Mouse (Mus musculus): ENCODE data around the gene Dhdh.
"Not testable (repeated sequence)": the region's sequence is repeated elsewhere in the genome, so short reads cannot be mapped to it uniquely, and the experiment has no call there.

Dhdh gene

GRCm38 (mm10) chr7:45509912-45510787 lies 21.5 kb upstream of the Dhdh start, which contains the start of gene Nucb1:
Gene Nucb1 (minus strand): TSS chr7:45510406.
- DNase-seq (ENCODE audit: low spot score) = peak; percentile 81

GRCm38 (mm10) chr7:45509181-45509882 lies 20.7 kb upstream of the Dhdh start:
- no peak for DNase-seq (ENCODE audit: low spot score)

DNA sequence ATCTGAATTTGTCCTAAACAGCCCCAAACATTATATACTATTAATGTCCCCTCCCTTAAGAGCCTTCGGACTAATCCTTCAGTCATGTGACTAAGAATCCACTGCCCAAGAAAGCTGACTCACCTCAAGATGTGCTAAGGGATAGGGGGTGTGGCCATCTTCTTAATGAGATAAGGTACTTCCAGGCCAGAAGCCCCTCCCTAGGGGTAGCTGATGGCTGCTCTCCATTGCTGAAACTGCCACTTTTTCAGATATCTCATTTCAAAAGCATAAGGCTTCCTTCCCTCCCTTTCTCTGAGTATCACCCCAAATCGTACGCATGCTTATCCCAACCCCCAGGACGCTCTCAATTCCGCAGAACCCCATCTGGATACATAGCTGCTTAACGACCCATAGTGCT lies 20.0 kb upstream of the Dhdh start:
- no peak for DNase-seq (ENCODE audit: low spot score)

- no peak for DNase-seq (ENCODE audit: low spot score)
Measured at GRCm38 (mm10) chr7:45507583-45507982, 19.0 kb upstream of the Dhdh start.

- DNase-seq (ENCODE audit: low spot score) = no peak
Measured at GRCm38 (mm10) chr7:45498427-45498826, 9.8 kb upstream of the Dhdh start.

DNA sequence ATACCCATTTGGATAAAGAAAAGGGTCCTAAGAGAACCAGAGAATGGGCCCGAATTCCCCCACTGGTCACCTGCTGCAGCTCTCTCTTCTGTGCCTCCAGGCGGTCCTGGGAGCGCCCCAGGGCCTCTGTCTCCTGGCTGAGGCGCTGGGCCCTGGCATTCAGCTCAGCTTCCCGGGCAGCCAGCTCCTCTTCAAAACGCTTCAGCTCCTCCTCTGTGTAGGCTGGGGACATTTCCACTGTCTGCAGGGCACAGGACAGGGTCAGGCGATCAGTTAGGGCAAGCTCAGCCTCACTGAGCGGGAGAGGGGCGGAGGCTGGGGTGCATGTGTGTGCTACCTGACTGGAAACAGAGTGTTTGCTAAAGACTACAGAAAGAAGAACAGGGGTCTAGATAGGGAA lies 5.9 kb upstream of the Dhdh start:
- no peak for DNase-seq (ENCODE audit: low spot score)

DNA sequence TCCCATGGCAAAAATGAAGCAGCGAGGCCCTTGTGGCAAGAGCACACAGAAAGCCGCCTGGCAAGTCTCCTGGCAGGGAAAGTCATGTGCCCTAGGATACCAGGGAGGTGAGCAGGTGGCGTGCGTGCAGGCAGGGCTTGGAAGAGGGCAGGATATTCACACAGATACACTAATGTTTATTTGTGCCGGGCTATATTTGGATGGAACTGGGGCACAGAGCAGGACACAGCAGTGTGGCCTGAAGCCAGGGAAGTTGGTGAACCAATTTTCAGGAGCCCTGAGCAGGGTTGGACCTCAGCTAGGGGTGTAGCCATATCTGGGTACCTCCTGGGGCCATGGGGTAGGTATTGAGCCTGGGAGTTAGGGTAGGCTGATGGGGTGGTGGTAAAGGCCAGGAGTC lies 4.3 kb upstream of the Dhdh start:
- no peak for DNase-seq (ENCODE audit: low spot score)

DNA sequence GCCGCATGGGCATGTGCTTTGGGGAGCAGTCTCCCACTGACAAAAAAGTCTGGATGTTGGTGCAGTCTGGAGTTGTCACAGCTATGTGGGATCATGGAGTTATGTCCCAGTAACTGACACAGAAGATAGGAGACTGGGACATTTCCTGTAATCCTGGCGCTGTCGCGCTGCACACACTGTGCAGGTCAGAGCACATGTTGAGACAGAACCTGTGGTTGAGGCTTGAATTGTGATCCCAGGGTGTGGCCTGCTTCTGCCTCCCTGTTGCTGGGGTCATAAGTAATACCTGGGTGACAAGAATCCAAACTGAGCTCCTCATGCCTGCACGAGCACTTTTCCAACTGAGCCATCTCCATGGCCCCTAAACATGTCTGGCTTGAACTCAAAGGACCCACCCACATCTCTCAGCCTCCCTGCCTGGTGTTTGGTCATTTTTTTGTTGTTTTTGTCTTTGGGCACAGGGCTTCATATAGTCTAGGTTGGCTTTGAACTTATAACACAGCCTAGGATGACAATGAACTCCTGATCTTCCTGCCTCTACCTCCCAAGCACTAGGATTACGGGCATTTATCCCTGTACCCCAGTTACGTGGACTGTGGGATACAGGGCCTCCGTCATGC lies 3.7 kb upstream of the Dhdh start:
- DNase-seq (ENCODE audit: low spot score) = no peak

DNA sequence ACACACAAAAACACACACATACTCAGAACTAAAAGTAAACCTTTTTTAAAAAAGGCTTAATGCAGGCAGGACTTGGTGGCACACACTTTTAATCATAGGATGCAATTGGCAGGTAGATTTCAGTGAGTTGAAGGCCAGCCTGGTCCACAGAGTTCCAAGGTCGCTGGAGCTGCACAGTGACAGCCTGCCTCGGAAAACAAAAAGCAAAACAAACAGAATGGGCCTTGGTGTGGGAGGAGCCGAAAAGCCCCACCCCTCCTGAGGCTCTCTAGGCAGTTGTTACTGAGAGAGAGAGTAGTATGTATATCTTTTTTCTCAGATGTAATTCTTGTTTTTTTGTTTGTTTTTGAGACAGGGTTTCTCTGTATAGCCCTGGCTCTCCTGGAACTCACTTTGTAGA lies 2.7 kb upstream of the Dhdh start:
- no peak for DNase-seq (ENCODE audit: low spot score)

DNA sequence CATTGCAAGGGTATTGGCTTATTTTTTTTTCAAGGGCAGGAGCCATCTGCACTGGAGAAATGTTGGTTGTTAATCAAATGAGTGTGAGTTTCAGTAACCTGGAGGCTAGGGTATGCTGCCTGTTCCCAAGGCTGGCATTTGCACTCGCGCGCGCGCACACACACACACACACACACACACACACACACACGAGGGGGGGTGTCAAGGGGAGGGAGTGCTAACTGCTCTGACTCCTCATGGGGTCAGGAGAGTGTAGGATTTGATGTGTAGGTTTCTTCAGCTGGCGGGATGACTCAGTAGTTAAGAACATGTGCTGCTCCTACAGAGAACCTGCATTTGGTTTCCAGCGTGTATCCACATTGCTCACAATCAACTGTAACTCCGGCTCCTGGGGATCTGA lies 2.2 kb upstream of the Dhdh start:
- DNase-seq (ENCODE audit: low spot score) = no peak

DNA sequence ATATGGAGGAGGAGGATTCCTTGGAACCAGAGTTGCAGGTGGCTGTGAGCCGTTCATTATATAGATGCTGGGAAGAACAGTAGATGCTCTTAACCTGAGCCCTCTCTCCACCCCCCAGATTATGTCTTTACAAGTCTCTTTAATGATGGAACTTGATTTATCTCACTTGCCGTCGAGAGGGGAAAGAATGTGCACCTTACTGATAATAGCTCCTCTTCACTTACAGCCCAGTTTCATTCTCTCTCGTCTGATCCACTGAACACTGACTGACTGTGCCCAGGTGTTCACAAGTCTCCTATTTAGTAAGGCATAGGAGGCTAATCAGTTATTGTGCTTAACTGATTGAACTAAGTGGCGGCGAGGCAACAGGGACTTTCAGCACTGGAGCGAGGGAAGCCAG lies 973 bp upstream of the Dhdh start:
- no peak for DNase-seq (ENCODE audit: low spot score)

DNA sequence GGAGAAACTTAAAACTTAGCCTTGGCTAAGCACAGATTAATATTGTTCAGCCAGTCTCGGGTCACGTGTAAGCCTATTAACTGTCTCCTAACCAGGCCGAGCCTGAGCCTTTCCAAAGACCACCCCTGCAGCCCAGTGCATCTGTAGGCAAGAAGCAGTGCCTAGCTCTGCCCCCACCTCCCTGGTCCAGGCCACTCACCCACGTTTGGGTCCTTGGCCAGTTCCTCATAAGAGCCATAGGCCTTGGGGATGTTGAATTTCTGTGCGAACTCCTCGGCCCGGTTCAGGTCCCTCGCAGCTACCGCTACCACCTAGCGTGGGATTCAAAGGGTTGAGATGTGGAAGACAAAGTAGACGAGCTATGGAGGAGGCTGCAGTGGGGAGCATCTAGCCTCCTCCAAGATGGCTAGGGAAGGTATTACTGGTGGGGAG lies 728 bp downstream of the Dhdh start:
- no peak for DNase-seq (ENCODE audit: low spot score)

DNA sequence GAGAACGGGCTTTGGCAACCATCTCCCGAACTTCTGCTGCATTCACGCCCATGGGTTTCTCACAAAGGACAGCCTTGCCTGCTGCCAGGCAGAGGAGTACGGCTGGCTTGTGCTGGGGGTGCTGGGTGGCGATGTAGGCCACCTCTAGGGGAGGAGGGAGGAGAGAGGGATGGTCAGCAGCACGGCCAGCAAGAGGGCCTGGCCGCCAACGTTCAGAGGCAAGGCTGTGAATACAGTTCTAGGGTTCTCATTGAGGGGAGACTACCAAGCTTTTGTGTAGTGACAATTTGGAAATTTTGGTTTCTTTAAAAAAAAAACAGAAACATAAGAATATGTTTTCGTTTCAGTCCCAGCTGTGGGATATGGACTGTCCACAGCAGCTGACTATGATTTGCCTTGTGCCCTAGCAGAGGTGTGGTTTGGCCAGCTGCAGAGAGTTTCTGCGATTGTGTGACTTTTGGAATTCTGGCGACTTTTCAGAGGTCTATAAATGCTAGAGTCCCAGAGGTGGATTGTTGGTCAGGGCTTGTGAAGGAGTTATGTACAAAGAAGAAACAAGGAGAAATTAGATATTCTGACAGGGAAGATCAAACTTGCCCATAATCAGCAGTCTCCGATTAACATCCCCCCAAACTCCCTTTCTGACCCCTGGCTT lies 1.7 kb downstream of the Dhdh start, which contains the start of gene Gm45808:
Gene Gm45808, minus strand, starts transcription at position 51 of the 655 bp plus-strand sequence.
- DNase-seq (ENCODE audit: low spot score) = no peak

DNA sequence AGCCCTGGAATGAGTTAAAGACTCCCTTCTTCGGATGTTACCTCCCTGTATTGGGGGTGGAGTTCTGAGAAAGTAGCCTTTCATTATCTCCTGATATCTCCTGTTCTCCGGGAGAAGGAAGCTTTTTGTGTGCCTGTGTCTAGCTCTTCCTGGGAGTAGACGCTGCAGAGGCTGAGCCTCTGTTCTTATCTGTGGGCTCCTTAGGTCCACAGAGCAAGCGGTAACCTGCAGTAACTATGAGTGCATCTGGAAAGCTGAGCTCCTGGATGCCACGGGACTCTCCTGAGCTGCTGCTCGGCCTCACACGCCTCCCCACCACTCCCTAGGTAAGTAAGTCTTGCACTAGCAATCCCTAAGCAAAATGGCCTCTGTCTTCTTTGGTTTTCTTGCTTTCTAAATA lies 2.4 kb downstream of the Dhdh start:
- DNase-seq (ENCODE audit: low spot score) = no peak

DNA sequence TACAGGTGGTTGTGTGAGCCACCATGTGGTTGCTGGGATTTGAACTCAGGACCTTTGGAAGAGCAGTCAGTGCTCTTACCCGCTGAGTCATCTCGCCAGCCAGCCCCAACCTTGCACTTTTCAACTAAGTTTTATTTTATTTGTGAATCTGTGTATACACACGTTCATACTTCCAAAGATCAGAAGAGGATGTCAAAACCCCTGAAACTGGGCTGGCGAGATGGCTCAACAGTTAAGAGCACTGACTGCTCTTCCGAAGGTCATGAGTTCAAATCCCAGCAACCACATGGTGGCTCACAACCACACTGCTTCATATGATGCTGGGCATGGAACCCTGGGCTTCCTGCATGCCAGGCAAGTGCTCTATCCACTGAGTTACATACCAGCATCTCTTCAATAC lies 3.6 kb downstream of the Dhdh start:
- not testable (repeated sequence) for DNase-seq (ENCODE audit: low spot score)

DNA sequence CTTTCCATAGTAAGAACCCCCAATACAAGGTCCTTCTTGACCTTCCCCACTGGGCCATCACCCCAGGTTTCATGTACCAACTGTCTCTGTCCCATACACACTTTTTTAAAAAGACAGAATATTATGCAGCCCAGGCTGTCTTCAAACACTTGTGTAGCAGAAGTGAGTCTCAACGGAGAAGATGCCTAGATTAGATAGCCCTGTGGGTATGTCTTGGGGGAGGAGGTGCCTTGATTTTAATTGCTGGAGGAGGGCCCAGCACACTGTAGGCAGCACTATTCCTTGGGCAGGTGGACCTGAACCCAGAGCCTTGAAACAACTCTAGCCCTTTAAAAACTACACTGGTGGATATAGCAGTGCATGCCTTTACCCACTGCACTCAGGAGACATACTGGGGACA lies 6.4 kb downstream of the Dhdh start:
- no peak for DNase-seq (ENCODE audit: low spot score)

DNA sequence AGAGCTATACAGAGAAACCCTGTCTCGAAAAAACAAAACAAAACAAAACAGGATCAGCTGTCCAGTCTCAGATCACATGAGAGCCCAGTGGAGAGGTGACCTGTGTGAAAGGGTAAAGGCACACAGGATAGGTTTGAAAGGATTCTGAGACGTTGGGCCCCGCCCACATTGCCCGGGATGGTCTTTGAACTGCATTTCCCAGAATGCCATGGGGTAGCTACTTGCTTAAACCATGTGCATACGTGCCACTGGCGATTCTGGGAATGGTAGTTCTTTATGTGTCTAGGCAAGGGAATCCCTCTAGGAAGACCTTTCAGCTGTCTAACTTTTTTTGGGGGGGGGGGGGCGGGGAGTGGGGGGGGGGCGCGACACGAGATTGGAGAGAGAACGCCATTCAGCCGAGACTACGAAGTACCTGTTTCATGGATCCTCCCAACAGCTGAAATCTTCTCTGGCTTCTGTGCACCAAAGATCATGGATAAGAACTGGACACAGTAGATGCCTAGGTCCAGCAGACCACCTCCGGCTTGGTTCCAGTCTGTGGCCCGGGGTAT lies 7.2 kb downstream of the Dhdh start, which contains the start of gene Tulp2:
Gene Tulp2, plus strand, starts transcription at position 504 of the 554 bp plus-strand sequence.
- DNase-seq (ENCODE audit: low spot score) = no peak

GRCm38 (mm10) chr7:45480310-45480709 lies 8.3 kb downstream of the Dhdh start:
- DNase-seq (ENCODE audit: low spot score) = not testable (repeated sequence)

GRCm38 (mm10) chr7:45478774-45479173 lies 9.8 kb downstream of the Dhdh start:
- DNase-seq (ENCODE audit: low spot score) = no peak

DNA sequence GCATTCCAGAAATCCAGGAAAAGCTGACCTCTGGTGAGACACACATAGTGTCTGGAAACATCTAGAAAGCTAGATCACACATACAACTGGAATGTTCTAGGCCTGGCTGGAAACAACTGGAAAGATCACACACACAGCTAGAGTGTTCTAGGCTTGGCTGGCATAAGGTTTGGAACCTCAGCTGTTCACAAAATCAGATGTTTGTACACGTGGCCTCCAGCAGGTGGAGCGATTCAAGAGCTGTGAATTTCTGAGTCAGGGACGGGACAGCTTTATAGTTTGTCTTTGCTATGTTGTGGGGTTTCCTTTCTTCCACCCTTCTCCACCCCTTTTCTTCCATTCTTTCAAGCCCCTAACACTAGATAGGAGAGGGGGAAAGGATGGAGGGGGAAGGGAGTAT lies 11.6 kb downstream of the Dhdh start:
- peak; percentile 59 for DNase-seq (ENCODE audit: low spot score)

GRCm38 (mm10) chr7:45476453-45476852 lies 12.2 kb downstream of the Dhdh start:
- no peak for DNase-seq (ENCODE audit: low spot score)

Measured in urinary bladder, postnatal 25 days (tissue).